Mouse (Mus musculus) adrenal gland, adult 8-10 months (tissue): ENCODE data around the gene Kcnh4. TPM values are rescaled to one million over a fixed set of nuclear protein-coding genes. Genes with fewer than 3 reads are reported as not detected.

Experiments used
- DNase-seq: peaks from one replicate; pipeline ENCODE4 v3.0.0; 2022
- total RNA-seq, 4 experiments: library from RNA; stranded (reverse); gene quantifications; 2 replicates each; pipeline ENCODE4 v1.2.4; 2022

The Kcnh4 gene
- total RNA-seq, 4 experiments from 2014 or later = 0.15 to 0.31 (median 0.23) TPM

DNA sequence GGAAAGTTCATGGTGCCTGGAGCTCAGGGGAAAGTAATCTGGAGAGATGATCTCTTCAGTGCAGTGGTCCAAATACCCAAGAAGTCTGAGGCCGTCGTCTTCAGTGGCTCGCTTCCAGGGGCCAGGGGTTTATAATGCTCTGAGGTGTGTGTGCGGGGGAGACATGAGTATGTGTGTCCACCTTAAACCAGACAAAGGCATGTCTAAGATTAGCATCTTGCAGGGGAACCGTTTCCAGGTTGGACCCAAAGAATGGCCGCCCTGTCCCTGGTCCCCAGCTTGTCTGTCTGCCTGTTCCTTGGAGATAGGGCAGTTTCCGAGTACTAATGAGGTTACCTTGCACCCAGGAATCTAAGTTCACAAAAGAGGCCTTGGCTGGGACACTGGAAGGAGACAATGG, 3.1 kb upstream of the Kcnh4 start, which contains the start of gene Hcrt:
Gene Hcrt (minus strand): TSS at position 101 of the 400 bp plus-strand sequence.
- no peak for DNase-seq

DNA sequence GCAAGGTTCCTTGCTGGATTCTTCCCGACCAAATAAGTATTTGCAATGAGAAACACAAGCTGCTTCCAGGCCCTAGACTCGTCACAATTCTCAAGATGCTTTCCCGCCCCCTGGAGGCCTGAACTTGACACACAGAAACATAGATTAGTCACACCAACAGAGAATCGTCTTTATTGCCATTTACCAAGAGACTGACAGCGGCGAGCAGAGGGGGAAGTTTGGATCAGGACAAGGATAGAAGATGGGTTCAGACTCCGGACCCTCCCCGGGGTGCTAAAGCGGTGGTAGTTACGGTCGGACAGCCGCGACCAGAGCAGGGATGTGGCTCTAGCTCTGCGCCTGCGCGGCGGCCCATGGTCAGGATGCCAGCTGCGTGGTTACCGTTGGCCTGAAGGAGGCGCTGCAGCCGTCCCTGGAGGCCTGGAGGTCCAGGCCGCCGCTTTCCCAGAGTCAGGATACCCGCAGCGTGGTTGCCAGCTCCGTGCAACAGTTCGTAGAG, 1.9 kb upstream of the Kcnh4 start:
- DNase-seq = peak; percentile 82

DNA sequence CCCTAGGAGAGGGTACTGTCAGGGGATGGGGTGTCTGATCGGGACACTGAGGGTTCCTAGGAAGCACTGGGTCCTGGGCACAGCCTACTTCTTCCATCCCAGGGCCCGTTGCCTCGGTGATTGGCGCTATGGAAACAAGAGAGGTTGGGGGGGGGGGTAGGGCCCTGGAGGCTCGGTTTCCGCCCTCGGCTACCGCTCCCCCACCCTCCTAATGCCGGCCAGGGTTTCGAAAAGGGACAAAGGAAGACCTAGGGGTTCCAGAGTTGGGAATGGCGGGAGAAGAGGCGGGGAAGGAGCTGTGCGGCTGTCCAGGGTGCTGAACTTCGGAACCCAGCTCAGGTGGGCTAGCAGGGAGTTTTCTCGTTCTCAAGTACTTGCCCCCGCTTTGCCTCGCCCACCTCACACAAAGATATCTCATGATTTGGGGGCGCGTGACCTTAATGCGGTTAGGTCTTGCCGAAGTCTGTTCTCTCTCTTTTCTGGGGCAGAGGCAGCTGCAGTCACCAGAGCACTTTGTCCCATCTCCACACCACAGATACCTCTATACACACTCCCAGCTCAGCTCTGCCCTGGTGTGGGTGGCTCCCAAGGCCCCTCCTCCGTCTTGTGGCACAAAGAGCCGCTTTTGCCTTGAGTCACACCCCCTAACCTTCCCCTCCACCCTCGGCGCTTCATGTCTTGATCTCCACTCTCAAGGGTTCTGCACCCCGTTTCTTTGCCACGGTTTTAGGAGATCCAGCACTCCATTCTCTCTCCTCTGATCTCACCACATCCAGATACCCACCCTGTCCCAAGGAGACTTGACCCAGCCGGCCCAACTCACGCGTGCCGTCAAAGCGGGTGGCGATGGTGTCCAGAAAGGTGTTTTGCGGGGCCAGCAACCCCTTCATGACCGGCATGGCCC, 783 bp downstream of the Kcnh4 start:
- DNase-seq = no peak

DNA sequence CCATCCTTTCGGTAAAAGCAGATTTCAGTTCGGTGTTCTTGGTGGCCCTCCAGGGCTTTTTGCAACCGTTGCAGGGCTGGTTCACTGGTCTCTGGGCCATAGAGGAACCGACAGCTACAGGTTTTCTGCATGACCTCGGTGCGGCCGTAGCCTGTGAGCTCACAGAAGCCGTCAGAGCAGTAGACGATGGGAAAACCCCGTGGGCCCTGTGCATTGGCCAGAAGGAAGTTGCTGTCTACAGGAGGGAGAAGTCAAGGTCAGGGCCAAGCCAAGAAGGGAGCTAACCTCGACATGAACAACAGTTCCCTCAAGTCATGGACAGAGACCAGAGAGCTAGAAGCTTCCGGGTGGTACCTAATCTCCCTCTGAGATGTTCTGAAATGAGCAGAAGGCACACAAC, 2.2 kb downstream of the Kcnh4 start:
- no peak for DNase-seq

DNA sequence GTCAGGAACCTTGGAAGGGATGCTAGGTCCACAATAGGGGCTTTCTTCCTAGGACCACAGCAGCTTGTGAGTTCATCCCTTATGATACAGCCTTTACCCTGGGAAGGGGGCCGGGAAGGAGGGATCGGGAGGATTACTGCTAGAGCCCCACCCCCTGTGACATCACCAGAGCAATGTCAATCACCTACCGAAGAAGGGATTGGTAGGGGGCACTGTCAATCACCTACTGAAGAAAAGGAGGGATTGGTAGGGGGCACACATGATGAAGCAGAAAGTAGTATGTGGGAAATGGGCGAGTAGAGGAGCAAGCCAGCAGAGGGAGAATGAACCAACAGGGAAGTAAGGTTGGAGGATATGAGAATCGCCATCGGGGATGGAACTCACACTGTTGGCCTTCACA, 3.3 kb downstream of the Kcnh4 start:
- DNase-seq = no peak

DNA sequence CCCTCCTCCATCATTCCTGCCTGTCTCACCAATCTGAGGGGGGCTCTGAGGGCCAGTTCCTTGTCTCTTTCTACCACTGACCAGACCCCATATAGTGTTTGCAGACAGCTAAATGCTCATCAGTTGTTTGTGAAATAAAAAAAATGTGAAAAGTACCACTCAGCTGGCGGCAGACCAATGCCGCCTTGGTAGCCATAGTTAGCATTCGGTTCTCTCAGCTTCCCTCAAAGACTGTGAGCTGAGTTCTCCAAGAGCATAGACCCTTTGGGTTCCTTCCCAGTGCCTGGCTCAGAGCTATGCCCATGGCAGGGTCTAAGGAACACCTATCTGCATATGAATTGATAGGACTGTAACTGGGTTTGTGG, 5.1 kb downstream of the Kcnh4 start:
- no peak for DNase-seq

DNA sequence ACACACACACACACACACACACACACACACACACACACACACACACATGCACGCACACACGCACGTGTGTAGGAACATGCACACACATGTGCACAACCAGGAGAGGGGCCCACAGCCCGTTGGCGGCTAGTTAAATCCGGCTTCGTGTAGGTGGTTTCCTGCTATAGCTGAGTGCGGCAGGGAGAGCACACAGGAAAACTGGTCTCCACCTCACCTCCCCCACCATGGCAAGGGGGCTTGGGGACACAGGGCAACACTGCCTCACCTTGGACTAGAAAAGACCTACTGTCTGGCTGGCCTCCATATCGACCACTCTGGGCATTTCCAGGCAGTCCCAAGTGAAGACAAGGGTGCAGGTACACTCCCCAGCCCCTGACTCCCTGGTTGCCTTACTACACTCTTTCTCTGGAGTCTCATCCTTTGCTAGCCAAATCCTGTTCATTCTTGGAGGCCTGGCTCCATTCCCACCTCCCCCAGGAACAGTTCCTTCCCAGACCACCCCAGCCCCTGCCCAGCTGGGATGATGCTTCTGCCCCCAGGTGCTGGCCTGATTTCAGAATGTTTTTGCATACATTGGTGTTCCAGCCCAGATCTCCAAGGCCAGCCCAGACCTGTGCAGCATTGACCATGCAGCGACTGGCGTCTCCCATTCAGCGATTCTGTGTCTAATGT, 5.6 kb downstream of the Kcnh4 start:
- DNase-seq = no peak

DNA sequence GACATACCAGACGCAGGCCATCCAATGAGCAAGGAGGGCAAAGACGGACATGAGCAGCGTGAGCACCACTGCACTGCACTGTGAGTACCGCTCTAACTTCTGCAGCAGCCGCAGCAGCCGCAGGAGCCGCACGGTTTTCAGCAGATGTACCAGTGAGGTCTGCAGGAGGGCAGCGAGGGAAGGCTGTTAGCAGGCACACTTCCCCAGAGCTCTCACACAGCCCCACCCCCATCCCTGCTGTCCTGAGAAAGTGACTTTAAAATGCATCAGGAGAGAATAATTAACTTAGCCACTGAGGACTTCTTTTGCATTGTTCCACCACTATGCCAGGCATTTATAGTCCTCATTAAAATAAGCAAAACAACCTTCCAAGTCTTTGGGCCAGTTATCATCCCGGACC, 7.4 kb downstream of the Kcnh4 start:
- no peak for DNase-seq

DNA sequence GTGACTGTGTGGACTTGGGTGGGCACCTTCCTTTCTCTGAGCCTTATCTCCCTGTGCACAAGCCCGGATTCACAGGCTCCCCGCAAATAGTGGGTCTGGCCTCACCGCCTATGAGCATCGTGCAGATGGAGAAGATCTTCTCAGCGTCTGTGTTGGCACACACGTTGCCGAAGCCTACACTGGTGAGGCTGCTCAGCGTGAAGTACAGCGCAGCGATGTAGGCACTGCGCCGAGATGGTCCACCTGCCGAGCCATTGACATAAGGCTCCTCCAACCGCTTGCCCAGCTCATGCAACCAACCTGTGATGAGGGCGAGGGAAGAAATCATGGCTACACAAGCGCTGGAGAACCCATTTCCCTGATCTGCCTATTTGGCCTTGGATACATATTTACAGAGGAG, 9.6 kb downstream of the Kcnh4 start:
- DNase-seq = no peak

DNA sequence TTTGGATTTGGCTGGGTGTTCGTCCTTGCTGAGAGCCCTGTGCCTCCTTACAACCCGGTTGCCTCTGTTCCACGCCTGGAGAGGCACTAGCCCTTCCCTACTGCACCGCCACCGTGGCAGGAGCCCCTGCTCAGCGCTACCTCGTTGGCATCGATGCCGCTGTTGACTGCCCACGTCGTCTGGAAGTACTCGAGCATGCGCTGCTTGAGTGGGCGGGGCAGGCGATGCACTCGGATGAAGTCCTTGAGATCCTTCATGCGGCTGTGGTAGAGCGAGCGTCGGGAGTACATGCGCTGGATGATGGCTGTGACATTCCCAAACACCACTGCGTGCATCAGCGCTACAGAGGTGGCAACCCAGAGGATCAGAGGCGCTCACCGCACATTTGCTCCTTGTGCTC, 10.3 kb downstream of the Kcnh4 start:
- no peak for DNase-seq

DNA sequence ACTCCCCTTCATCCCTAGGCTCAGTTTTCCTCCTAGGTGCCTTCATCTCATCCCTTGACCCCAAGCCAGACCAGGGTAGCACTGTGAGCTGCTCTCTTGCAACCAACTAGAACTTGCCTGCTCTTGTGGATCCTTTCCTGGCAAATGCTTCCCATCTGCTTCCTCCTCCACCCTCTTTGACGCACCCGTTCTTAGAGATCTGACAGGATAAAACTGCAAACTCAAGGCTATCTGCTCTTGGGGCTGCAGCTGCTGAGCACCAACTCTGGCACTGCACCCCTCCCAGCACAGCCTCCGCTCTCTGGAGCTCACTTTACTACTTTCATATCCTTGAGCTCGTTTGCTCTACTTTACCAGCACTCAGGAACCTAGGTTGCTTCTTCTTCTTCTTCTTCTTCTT, 11.1 kb downstream of the Kcnh4 start:
- DNase-seq = no peak

DNA sequence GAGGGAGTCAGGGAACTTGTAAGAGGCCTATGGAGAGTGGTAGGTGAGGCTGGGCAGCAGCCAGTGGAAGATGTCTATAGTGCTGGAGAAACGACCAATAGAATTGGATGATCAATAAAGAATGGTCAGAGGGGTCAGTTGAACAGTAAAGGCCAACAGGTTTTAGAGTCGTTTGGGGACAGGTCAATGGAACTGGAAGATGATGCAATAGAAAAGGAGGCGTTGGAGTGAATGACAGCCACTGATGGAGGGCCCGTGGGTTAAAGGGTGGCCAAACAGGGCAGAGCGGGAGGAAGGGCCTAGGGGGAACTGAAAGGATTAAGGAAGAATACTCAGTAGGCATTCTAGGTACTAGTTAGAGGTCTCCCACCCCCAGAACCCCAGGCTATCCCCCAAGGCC, 12.6 kb downstream of the Kcnh4 start:
- no peak for DNase-seq

DNA sequence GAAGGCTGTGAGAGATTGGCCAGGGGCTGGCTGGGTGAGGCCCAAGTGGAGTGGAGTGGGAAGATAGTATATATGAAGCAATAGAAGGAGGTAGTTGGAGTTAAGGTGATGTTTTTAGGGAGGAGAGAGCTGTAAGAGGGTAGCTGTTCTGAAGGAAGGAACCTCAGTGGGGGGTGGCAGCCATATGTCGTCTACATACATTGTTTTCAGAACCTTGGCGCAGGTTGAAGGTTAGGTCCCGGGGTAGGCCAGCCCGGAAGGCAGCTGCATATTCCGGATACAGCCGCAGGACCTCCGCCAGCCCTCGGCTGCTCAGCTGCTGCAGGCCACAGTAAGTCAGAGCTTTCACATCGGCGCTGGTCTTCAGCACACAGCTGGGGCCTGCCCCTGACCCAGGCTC, 13.2 kb downstream of the Kcnh4 start:
- DNase-seq = no peak

DNA sequence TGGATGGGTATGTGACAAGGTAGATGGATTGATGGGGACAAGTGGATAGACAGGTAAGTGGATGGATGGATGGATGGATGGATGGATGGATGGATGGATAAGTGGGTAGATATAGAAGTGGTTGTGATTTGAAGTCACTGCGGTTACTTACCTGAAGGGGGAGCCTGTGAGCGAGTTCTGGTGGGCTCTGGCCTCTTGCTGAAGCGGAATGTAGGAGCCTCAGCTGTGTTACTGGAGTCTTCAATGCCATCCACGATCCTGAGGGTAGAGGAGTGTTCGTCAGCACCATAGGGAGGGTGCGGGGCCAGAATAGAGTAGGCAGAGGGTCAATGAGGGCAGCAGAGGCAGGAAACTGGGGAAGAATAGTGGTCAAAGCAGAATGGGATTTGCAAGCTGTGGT, 14.7 kb downstream of the Kcnh4 start:
- no peak for DNase-seq

DNA sequence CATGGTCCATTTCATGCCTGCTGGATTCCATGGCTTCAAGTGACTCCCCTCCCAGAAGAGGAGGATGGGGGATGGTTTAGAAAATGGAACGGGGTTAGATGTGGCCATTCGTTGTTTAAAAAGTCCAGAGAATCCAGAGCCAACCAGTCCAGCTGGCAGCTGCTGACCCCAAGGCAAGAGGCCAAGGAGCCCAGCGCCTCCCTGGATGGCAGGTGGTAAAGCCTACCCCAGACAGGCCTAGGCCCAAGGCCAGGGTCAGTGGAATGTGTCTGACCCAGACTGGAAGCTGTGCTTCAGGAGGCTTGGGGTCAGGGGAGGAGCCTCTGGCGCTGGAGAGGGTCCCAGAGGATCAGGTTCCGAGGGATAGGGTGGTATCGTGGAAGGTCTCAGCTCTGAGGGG, 18.4 kb downstream of the Kcnh4 start:
- DNase-seq = no peak

DNA sequence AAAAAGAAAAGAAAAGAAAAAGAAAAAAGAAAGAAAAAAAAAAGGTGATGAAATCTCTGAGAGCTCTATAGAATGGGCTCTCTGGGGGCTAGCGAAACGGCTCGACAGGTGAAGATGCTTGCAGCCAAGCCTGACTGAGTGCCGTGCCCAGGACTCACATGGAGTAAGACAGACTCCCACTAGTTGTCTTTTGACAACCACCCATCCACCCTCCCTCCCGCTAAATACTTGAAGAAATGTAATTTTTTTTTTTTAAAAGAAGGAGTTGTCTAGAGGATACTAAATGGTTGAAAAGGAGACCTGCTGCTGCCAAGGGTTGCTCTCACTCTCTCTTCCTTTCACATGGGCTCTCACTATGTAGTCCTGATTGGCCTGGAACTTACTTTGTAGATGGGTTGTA, 21.0 kb downstream of the Kcnh4 start:
- no peak for DNase-seq

DNA sequence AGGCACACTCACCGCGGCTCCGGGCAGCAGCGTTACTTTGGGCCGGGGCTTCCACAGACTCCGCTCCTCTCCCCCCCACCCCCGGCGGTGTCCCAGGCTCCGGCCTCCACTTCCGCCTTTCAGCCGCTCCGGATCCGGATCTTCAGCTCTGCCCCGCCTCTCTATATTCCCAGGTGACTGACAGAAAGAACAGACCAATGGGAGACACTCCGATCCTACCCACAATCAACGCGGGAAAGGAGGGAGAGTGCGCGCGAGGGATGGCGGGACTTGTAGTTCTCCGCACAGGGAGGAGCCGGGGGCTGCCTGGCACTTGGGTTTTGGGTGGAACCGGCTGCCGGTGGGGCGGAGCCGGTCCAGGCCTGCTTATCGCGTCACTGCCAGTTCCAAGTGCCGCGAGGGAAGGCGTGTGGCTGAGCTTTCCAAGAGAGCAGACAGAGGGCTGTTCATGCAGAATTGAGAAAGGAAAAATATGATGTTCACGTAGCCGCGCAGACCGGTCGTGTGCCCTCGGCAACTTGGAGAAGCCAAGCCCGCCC, 21.6 kb downstream of the Kcnh4 start, which contains the start of gene Rab5c:
Gene Rab5c (minus strand): TSS at position 150 of the 539 bp plus-strand sequence.
- peak; percentile 99 for DNase-seq

DNA sequence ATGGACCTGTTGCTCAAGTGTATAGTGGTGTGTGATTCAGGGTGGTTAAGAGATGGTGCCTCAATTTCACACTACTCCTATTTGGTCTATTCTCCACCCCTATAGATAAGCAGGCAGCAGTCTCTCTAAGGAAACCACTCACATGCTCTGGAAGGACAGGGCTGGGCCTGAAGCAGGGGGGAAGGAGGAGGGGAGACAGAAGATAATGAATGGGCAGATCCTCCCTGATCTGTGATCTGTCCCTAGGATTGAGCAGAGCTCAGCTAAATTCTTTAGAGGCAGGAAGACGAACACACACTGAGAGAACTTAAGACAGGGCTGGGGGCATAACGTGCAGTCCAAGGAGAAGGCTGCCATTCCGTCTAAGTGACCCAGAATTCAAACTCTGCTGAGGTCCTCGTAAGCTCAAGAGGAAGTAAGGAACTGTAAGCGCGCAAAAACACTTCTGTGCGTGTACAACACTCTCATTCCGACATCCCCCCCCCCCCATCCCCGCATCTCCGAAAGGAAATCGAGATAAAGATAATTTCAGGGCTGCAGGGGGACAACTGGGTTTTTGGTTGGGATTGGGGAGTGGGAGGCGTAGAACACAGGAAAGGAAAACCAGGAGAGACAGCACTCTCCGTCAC, 22.5 kb downstream of the Kcnh4 start:
- DNase-seq = no peak

DNA sequence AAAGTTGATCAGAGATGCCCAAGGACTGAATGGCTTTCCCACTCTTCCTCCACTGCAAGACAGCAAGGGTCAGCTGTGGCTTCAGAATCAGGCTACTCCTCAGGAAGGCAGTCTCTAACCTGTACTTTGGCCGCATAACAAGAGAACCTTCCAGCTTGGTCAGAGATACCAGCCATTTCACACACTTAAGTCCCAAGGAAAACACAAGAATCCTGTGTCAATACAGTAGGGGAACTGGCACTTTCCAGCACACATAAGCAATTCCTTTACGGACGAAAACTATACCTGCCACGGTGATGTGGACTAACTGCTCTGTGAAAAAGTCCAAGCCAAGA, 23.0 kb downstream of the Kcnh4 start:
- no peak for DNase-seq

DNA sequence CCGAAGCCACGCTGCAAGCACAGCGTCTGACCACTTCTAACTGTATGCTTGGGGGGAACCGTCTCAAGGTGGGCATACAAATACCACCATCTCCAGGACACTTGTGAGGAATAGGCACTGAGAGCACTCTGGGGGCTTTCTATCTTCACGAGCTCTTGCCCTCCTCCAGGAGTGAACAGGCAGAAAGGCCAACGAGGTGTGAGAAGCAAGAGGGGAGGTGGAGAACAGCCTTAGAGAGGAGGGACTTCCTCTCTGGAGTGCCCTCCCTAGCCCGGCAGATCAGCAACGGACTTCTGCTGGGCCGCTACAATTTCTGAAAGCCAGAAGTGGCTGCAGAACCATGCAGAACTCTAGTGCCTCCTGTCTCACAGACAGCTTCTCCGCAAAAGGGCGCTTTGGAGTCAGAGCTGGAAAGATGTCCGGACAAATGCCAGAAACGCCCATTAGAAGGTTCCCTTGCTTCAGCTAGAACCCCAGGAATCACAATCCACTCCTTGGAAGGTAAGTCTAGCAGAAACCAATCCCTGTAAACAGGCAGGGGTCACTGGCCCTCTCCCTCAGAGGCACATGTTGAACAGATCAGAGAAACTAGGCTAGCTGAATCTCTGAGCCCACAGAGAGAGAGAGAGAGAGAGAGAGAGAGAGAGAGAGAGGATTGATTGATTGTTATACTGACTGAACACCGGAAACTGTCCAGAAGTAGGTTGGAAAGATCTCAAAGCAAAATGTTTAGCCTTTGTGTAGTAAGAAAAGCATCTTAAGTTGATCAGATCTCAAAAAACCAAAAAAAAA, 23.6 kb downstream of the Kcnh4 start:
- no peak for DNase-seq

DNA sequence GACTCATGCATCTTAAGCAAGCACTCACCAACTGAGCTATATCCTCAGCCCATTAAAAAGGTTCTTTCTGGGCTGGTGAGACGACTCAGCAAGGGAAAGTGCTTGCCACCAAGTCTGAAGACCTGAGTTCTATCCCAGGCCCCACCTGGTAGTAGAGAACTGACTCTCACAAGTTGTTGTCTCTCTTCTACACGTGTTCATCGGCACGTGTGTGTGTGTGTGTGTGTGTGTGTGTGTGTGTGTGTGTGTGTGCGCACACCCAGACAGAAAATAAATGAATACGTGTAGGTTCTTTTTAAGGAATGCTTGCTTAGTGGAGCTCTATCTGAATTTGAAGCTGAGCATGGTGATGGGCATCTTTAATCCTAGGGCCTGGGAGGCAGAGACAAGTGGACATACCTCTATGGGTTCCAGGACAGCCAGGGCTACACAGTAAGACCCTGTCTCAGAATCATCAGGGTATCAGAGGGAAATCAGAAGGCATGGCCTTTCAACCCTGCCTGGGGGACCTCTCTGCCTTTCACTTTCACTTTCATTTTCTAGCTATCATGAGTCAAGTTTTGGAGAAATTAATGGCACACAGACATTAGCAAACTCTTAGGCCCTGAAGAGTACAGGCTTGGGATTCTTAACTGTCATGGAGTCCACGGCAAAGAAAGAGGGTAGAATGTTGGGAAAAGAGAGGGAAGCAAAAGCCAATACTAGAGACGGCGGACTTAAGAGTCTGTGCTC, 24.4 kb downstream of the Kcnh4 start:
- no peak for DNase-seq
